Mouse (Mus musculus) ES-E14 (cell line): ENCODE data around the gene Ergic1. TPM values are rescaled to one million over a fixed set of nuclear protein-coding genes. Genes with fewer than 3 reads are reported as not detected.

ENCODE experiments used
- DNase-seq: peaks from one replicate; pipeline ENCODE4 v3.0.0-alpha.2; 2013; ENCODE audit warnings: low read depth, low spot score
- H3K27ac ChIP-seq: 2 replicates; pipeline ENCODE4 v1.5.1; 2012; ENCODE audit warnings: low read depth, mild to moderate bottlenecking, low read length, moderate library complexity, mixed read lengths; ENCODE audit not compliant: poor library complexity, insufficient read depth, severe bottlenecking
- H3K36me3 ChIP-seq: 2 replicates; pipeline ENCODE4 v1.6.1; 2012; ENCODE audit warnings: mild to moderate bottlenecking, low read length, moderate library complexity, mixed read lengths; ENCODE audit not compliant: control insufficient read depth, poor library complexity, insufficient read depth, severe bottlenecking
- H3K4me1 ChIP-seq, 2 experiments: fragments of 150-350 bp in 1 of 2; sonication (generic) in 1 of 2; 2 replicates each; pipeline ENCODE4 v1.6.1; 2012; ENCODE audit warnings: low read length in 2 of 2, mild to moderate bottlenecking in 1 of 2, mixed read lengths in 1 of 2; ENCODE audit not compliant: control insufficient read depth in 2 of 2, insufficient read depth in 2 of 2, poor library complexity in 1 of 2
- H3K4me3 ChIP-seq, 2 experiments: fragments of 150-350 bp in 1 of 2; sonication (generic) in 1 of 2; 2 replicates each; pipeline ENCODE4 v1.5.1; 2012; ENCODE audit warnings: low read length in 2 of 2, low read depth in 1 of 2, mild to moderate bottlenecking in 1 of 2, mixed read lengths in 1 of 2; ENCODE audit not compliant: insufficient read depth in 1 of 2, poor library complexity in 1 of 2, severe bottlenecking in 1 of 2
- H3K9ac ChIP-seq: 2 replicates; pipeline ENCODE4 v1.6.1; 2012; ENCODE audit warnings: low read depth, mild to moderate bottlenecking, low read length, mixed read lengths; ENCODE audit not compliant: poor library complexity, insufficient read depth, severe bottlenecking
- H3K9me3 ChIP-seq: fragments of 150-350 bp; sonication (generic); 2 replicates; pipeline ENCODE4 v1.6.1; 2012; ENCODE audit warnings: low read depth, mild to moderate bottlenecking, low read length; ENCODE audit not compliant: control insufficient read depth, insufficient read depth
- CHD2 ChIP-seq: IDR thresholded peaks from 2 replicates; pipeline ENCODE4 v1.6.1; 2014; ENCODE audit warnings: mild to moderate bottlenecking, low read depth, low read length, inconsistent platforms
- HCFC1 ChIP-seq: IDR thresholded peaks from 2 replicates; pipeline ENCODE4 v1.6.1; 2012; ENCODE audit warnings: low read length, inconsistent platforms, borderline replicate concordance; ENCODE audit not compliant: insufficient read depth
- MAFK ChIP-seq: IDR thresholded peaks from 2 replicates; pipeline ENCODE4 v1.6.1; 2014; ENCODE audit warnings: mild to moderate bottlenecking, low read depth, low read length, inconsistent platforms; ENCODE audit not compliant: insufficient read depth
- ZC3H11A ChIP-seq: IDR thresholded peaks from 2 replicates; pipeline ENCODE4 v1.6.1; 2012; ENCODE audit warnings: low read depth, mild to moderate bottlenecking, inconsistent platforms, low read length, borderline replicate concordance
- ZNF384 ChIP-seq: IDR thresholded peaks from 2 replicates; pipeline ENCODE4 v1.6.1; 2012; ENCODE audit warnings: low read depth, low read length, inconsistent platforms
- in situ Hi-C, 2 experiments: fragments of 600-800 bp; cut with MboI; formaldehyde crosslinking; loops; one replicate each; pipeline ENCODE4 v1.15.1; 2025; ENCODE audit warnings: low sequenced_read_pairs in 2 of 2, inconsistent platforms in 1 of 2; ENCODE audit not compliant: unreplicated experiment in 2 of 2
- total RNA-seq: library from RNA; depleted of rRNA; stranded (reverse); fragments of 300-350 nt; gene quantifications from 2 replicates; pipeline ENCODE4 v1.2.3, GENCODE M21; 2012

The Ergic1 gene
- total RNA-seq, 1 experiment: 97.5 TPM

GRCm38 (mm10) chr17:26623991-26624390, 62.7 kb downstream of the Ergic1 start:
- in situ Hi-C loops: no loop called here
- H3K36me3 ChIP-seq: peaks cover 14% of the 10 kb centered on the region; the same call in 1 of the 2 replicates
- TF ChIP-seq ZNF384 (no peak), MAFK (no peak), CHD2 (no peak), HCFC1 (no peak), ZC3H11A (no peak)

GRCm38 (mm10) chr17:26624999-26625398, 63.7 kb downstream of the Ergic1 start:
- TF ChIP-seq ZNF384 (no peak), CHD2 (no peak), HCFC1 (no peak), MAFK (no peak), ZC3H11A (no peak)
- H3K9me3 ChIP-seq: no peaks in the 10 kb centered on the region
- no peak overlapping the region for H3K9ac ChIP-seq
- in situ Hi-C loops: no loop called here
- H3K4me3 ChIP-seq: no peak overlapping the region
- H3K4me1 ChIP-seq: no peaks in the 10 kb centered on the region; a peak in 2 of 4 replicates
- DNase-seq: no peak
- H3K36me3 ChIP-seq: peaks cover 23% of the 10 kb centered on the region; the same call in 1 of the 2 replicates
- H3K27ac ChIP-seq: no peak overlapping the region

More at GRCm38 (mm10) chr17:26623991-26624390, 62.7 kb downstream of the Ergic1 start:
- no peak overlapping the region for H3K27ac ChIP-seq
- H3K4me3 ChIP-seq: no peak overlapping the region
- no peak for DNase-seq
- H3K9me3 ChIP-seq: no peaks in the 10 kb centered on the region
- no peaks in the 10 kb centered on the region; a peak in 2 of 4 replicates for H3K4me1 ChIP-seq
- H3K9ac ChIP-seq: no peak overlapping the region

- no peak for DNase-seq
- in situ Hi-C loops: no loop called here
- Histone ChIP-seq H3K9ac (no peak overlapping the region), H3K9me3 (no peaks in the 10 kb centered on the region), H3K4me1 (no peaks in the 10 kb centered on the region; a peak in 2 of 4 replicates), H3K27ac (no peak overlapping the region), H3K4me3 (no peak overlapping the region), H3K36me3 (peaks cover 25% of the 10 kb centered on the region; the same call in 1 of the 2 replicates)
- TF ChIP-seq ZC3H11A: no peak
Measured at GRCm38 (mm10) chr17:26625521-26626010, 64.3 kb downstream of the Ergic1 start.

GRCm38 (mm10) chr17:26628479-26628878, 67.2 kb downstream of the Ergic1 start:
- TF ChIP-seq HCFC1 (no peak), ZC3H11A (no peak), MAFK (no peak), CHD2 (no peak), ZNF384 (no peak)
- H3K4me1 ChIP-seq: peaks cover 0 to 4% of the 10 kb centered on the region in 2 experiments; a peak in 2 of 4 replicates
- H3K36me3 ChIP-seq: peaks cover 36% of the 10 kb centered on the region; the same call in 1 of the 2 replicates
- no peak for DNase-seq
- no peaks in the 10 kb centered on the region for H3K9me3 ChIP-seq
- no peak overlapping the region for H3K4me3 ChIP-seq
- H3K27ac ChIP-seq: no peak overlapping the region
- in situ Hi-C loops: no loop called here
- H3K9ac ChIP-seq: no peak overlapping the region

DNA sequence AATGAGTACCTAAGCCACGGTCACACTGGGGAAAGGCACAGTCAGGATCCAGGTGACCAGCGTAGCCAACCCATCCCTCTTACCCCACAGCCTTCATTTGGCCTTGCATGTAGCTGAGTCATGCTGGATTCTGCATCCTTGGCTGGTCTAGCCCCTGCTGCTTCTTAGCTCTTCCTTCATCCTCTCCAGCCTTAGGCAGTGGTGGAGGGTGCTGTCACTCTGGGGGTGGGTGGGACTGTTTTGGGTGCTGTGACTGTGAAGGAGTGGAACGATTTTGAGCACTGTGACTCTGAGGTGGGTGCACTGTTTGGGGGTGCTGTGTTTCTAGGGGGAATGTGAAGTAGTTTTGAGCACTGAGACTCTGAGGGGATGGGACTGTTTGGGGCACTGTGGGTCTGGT, 67.6 kb downstream of the Ergic1 start:
- no peak overlapping the region for H3K27ac ChIP-seq
- H3K9ac ChIP-seq: no peak overlapping the region
- H3K4me1 ChIP-seq: peaks cover 0 to 4% of the 10 kb centered on the region in 2 experiments; a peak in 2 of 4 replicates
- H3K36me3 ChIP-seq: peaks cover 33% of the 10 kb centered on the region; the same call in 1 of the 2 replicates
- H3K9me3 ChIP-seq: no peaks in the 10 kb centered on the region
- no peak for TF ChIP-seq HCFC1
- no peak for TF ChIP-seq MAFK
- TF ChIP-seq ZNF384: no peak
- TF ChIP-seq CHD2: no peak
- no peak for TF ChIP-seq ZC3H11A
- DNase-seq: no peak
- no peak overlapping the region for H3K4me3 ChIP-seq
- in situ Hi-C loops: no loop called here
